ENCODE assay signal across 8 mouse cellular contexts in the genomic region with DNA sequence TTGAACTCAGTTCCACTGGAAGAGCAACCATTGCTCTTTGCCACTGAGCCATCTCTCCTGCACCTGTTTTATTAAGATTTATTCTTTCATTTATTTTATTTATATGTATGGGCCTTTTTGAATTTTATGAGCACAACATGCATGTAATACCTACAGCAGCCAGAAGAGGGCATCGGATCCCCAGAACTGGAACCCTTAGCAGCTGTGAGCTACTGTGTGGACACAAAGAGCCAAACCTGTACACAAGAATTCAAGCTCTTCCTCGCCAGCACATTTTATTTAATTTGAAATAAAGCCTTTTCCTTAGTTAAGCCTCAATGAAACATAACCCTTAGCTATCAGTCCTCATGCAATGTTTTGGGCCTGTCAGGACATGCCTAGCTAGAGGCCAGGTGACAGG.
DNase-seq lines count a peak whose midpoint lies in the region; ATAC-seq and TF ChIP-seq lines count a peak whose summit lies in the region.

No protein-coding gene starts in this region.

- ATAC-seq in inflammation-experienced regulatory T-cells, adult 6 months = no peak

- H3K27ac ChIP-seq in left cerebral cortex, adult 2 months = no peak overlapping the region

- no peak overlapping the region for H3K4me3 ChIP-seq in left cerebral cortex, adult 2 months

- intact Hi-C loops in left cerebral cortex, adult 2 months (cut with DNase I) = no loop called here

- peak; percentile 72 for TF ChIP-seq CTCF in left cerebral cortex, adult 2 months (IDR thresholded peaks at IDR 0.05)

- DNase-seq in cerebellum, postnatal 10 days = peak; percentile 71 to 82
- no peak for DNase-seq in cerebellum, adult 9-11 months
- DNase-seq in left cerebral cortex, adult 2 months (ENCODE audit: extremely low spot score in 1 of 2, low spot score in 2 of 2) = peak in 1 of 2 experiments; percentile 57
- no peak for DNase-seq in left cerebral cortex, adult 11 months (ENCODE audit: low spot score)
- peak; percentile 53 for DNase-seq in ES-CJ7 (ENCODE audit: low read depth, low spot score)
- peak; percentile 56 for DNase-seq in forelimb bud, embryonic 11.5 days (ENCODE audit: low read depth, low spot score)
- peak; percentile 41 to 72 for DNase-seq in spleen, postnatal 10 days (ENCODE audit: low spot score in 2 of 2)

Comparison
In these comparisons a context has a peak if more than half of its experiments do, and no peak if none do; other contexts are left out.
1. DNase-seq: peak in cerebellum, postnatal 10 days (2 of 2), ES-CJ7 (single experiment), forelimb bud, embryonic 11.5 days (single experiment) and spleen, postnatal 10 days (2 of 2); none in cerebellum, adult 9-11 months (single experiment) and left cerebral cortex, adult 11 months (single experiment).